Mouse (Mus musculus): ENCODE data around the gene Wdr4.

DNA sequence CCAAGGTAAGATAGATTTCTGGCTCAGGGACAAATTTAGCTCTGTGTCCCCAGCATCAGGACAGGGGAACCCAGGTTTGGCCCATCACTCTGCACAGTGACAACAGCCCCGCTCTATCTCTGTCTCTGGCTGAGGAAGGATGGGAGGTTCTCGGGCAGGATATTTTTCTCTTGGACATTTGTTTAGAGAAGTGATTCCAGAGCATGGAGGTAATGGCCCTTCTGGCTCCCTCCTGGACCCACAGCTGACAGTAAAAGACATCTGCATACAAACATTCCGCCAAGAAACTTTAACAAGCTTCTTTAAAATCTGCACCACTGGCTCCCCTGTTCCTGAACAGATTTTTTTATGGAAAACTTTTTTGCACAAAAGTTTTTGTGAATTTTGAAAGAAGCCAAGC, 66.3 kb downstream of the Wdr4 start:
- TF ChIP-seq POLR2A (IDR thresholded peaks at IDR 0.05; ENCODE audit: low read depth, low read length) (no peak), CTCF (IDR thresholded peaks at IDR 0.05; ENCODE audit: borderline replicate concordance, insufficient read depth, low read length) (no peak)

Data from embryonic fibroblast, embryonic 13.5 days (primary cell).